Mouse (Mus musculus): ENCODE data around the gene Cyp2d9. TPM values are rescaled to one million over a fixed set of nuclear protein-coding genes. Genes with fewer than 3 reads are reported as not detected.

Cyp2d9 gene
- polyA plus RNA-seq, 1 experiment from 2014 or later = not detected

- no peak overlapping the region for H3K4me2 ChIP-seq (ENCODE audit: low read depth, low read length)
- no peaks in the 10 kb centered on the region for H3K27me3 ChIP-seq (replicated peaks; ENCODE audit: control insufficient read depth, insufficient read depth, low read length)
- no peaks in the 10 kb centered on the region for H3K36me3 ChIP-seq (ENCODE audit: control insufficient read depth, insufficient read depth, low read length)
- no peak overlapping the region for H3K4me3 ChIP-seq (ENCODE audit: low read depth, low read length)
- H3K4me1 ChIP-seq (ENCODE audit: control insufficient read depth, insufficient read depth, low read length) = no peaks in the 10 kb centered on the region
- H3K9me3 ChIP-seq (ENCODE audit: control insufficient read depth, low read length) = no peaks in the 10 kb centered on the region
- WGBS = 88% methylated on average over 3 of the region's 3 CpGs
- H3K9ac ChIP-seq (ENCODE audit: low read depth, low read length) = no peak overlapping the region
- no peak for ATAC-seq (ENCODE audit: low read depth)
- H3K27ac ChIP-seq (replicated peaks; ENCODE audit: low read depth, low read length) = no peak overlapping the region
- no peak for DNase-seq (ENCODE audit: low spot score)
Measured at GRCm38 (mm10) chr15:82404163-82404562, 29.1 kb upstream of the Cyp2d9 start.

- no peak within 1 kb of the TSS for H3K4me3 ChIP-seq (ENCODE audit: low read depth, low read length)
- no peak within 1 kb of the TSS for H3K9ac ChIP-seq (ENCODE audit: low read depth, low read length)
- no peaks in the 10 kb centered on the region for H3K27me3 ChIP-seq (replicated peaks; ENCODE audit: control insufficient read depth, insufficient read depth, low read length)
- ATAC-seq (ENCODE audit: low read depth) (no peak), DNase-seq (ENCODE audit: low spot score) (no peak)
- no peaks in the 10 kb centered on the region for H3K4me1 ChIP-seq (ENCODE audit: control insufficient read depth, insufficient read depth, low read length)
- no peaks in the 10 kb centered on the region for H3K36me3 ChIP-seq (ENCODE audit: control insufficient read depth, insufficient read depth, low read length)
- no peaks in the 10 kb centered on the region for H3K9me3 ChIP-seq (ENCODE audit: control insufficient read depth, low read length)
- H3K4me2 ChIP-seq (ENCODE audit: low read depth, low read length) = no peak within 1 kb of the TSS
- WGBS = 95% methylated on average over 6 of the region's 6 CpGs
- H3K27ac ChIP-seq (replicated peaks; ENCODE audit: low read depth, low read length) = no peak within 1 kb of the TSS
Measured at GRCm38 (mm10) chr15:82406981-82407380, 26.3 kb upstream of the Cyp2d9 start, which contains the start of gene Cyp2d10. Gene Cyp2d10, minus strand, starts transcription at chr15:82407195.

GRCm38 (mm10) chr15:82407536-82407935 lies 25.7 kb upstream of the Cyp2d9 start:
- WGBS = 76% methylated on average over 4 of the region's 4 CpGs
- H3K36me3 ChIP-seq (ENCODE audit: control insufficient read depth, insufficient read depth, low read length) = no peaks in the 10 kb centered on the region
- no peak overlapping the region for H3K27ac ChIP-seq (replicated peaks; ENCODE audit: low read depth, low read length)
- no peak overlapping the region for H3K9ac ChIP-seq (ENCODE audit: low read depth, low read length)
- no peaks in the 10 kb centered on the region for H3K27me3 ChIP-seq (replicated peaks; ENCODE audit: control insufficient read depth, insufficient read depth, low read length)
- no peaks in the 10 kb centered on the region for H3K9me3 ChIP-seq (ENCODE audit: control insufficient read depth, low read length)
- H3K4me2 ChIP-seq (ENCODE audit: low read depth, low read length) = no peak overlapping the region
- no peak for DNase-seq (ENCODE audit: low spot score)
- no peaks in the 10 kb centered on the region for H3K4me1 ChIP-seq (ENCODE audit: control insufficient read depth, insufficient read depth, low read length)
- no peak overlapping the region for H3K4me3 ChIP-seq (ENCODE audit: low read depth, low read length)
- no peak for ATAC-seq (ENCODE audit: low read depth)

GRCm38 (mm10) chr15:82416797-82417789 lies 16.1 kb upstream of the Cyp2d9 start:
- Histone ChIP-seq H3K4me3 (ENCODE audit: low read depth, low read length) (no peak overlapping the region), H3K9ac (ENCODE audit: low read depth, low read length) (no peak overlapping the region), H3K4me1 (ENCODE audit: control insufficient read depth, insufficient read depth, low read length) (no peaks in the 10 kb centered on the region), H3K27me3 (replicated peaks; ENCODE audit: control insufficient read depth, insufficient read depth, low read length) (no peaks in the 10 kb centered on the region), H3K9me3 (ENCODE audit: control insufficient read depth, low read length) (no peaks in the 10 kb centered on the region), H3K27ac (replicated peaks; ENCODE audit: low read depth, low read length) (no peak overlapping the region), H3K4me2 (ENCODE audit: low read depth, low read length) (peak overlapping the region; percentile 41), H3K36me3 (ENCODE audit: control insufficient read depth, insufficient read depth, low read length) (no peaks in the 10 kb centered on the region)
- 26% methylated on average over 14 of the region's 16 CpGs for WGBS
- ATAC-seq (ENCODE audit: low read depth) (peak; percentile 91), DNase-seq (ENCODE audit: low spot score) (peak; percentile 85)

GRCm38 (mm10) chr15:82418616-82419015 lies 14.6 kb upstream of the Cyp2d9 start:
- no peak overlapping the region for H3K4me3 ChIP-seq (ENCODE audit: low read depth, low read length)
- H3K4me2 ChIP-seq (ENCODE audit: low read depth, low read length) = no peak overlapping the region
- H3K36me3 ChIP-seq (ENCODE audit: control insufficient read depth, insufficient read depth, low read length) = no peaks in the 10 kb centered on the region
- no peaks in the 10 kb centered on the region for H3K4me1 ChIP-seq (ENCODE audit: control insufficient read depth, insufficient read depth, low read length)
- ATAC-seq (ENCODE audit: low read depth) (no peak), DNase-seq (ENCODE audit: low spot score) (peak; percentile 4)
- H3K27me3 ChIP-seq (replicated peaks; ENCODE audit: control insufficient read depth, insufficient read depth, low read length) = no peaks in the 10 kb centered on the region
- no peak overlapping the region for H3K9ac ChIP-seq (ENCODE audit: low read depth, low read length)
- WGBS = 55% methylated on average over 1 of the region's 1 CpGs
- no peak overlapping the region for H3K27ac ChIP-seq (replicated peaks; ENCODE audit: low read depth, low read length)
- H3K9me3 ChIP-seq (ENCODE audit: control insufficient read depth, low read length) = no peaks in the 10 kb centered on the region

- no peaks in the 10 kb centered on the region for H3K4me1 ChIP-seq (ENCODE audit: control insufficient read depth, insufficient read depth, low read length)
- no peak overlapping the region for H3K9ac ChIP-seq (ENCODE audit: low read depth, low read length)
- H3K4me2 ChIP-seq (ENCODE audit: low read depth, low read length) = no peak overlapping the region
- 71% methylated on average over 4 of the region's 4 CpGs for WGBS
- H3K9me3 ChIP-seq (ENCODE audit: control insufficient read depth, low read length) = peaks cover 3% of the 10 kb centered on the region; the same call in 1 of the 2 replicates
- no peak overlapping the region for H3K27ac ChIP-seq (replicated peaks; ENCODE audit: low read depth, low read length)
- no peaks in the 10 kb centered on the region for H3K36me3 ChIP-seq (ENCODE audit: control insufficient read depth, insufficient read depth, low read length)
- H3K27me3 ChIP-seq (replicated peaks; ENCODE audit: control insufficient read depth, insufficient read depth, low read length) = no peaks in the 10 kb centered on the region
- DNase-seq (ENCODE audit: low spot score) (no peak), ATAC-seq (ENCODE audit: low read depth) (no peak)
- no peak overlapping the region for H3K4me3 ChIP-seq (ENCODE audit: low read depth, low read length)
Measured at GRCm38 (mm10) chr15:82422935-82423334, 10.3 kb upstream of the Cyp2d9 start.

GRCm38 (mm10) chr15:82423471-82423870 lies 9.8 kb upstream of the Cyp2d9 start:
- no peak overlapping the region for H3K4me2 ChIP-seq (ENCODE audit: low read depth, low read length)
- H3K36me3 ChIP-seq (ENCODE audit: control insufficient read depth, insufficient read depth, low read length) = no peaks in the 10 kb centered on the region
- no peak overlapping the region for H3K9ac ChIP-seq (ENCODE audit: low read depth, low read length)
- H3K4me3 ChIP-seq (ENCODE audit: low read depth, low read length) = no peak overlapping the region
- WGBS = 78% methylated on average over 3 of the region's 3 CpGs
- H3K9me3 ChIP-seq (ENCODE audit: control insufficient read depth, low read length) = peaks cover 8% of the 10 kb centered on the region; the same call in 1 of the 2 replicates
- H3K4me1 ChIP-seq (ENCODE audit: control insufficient read depth, insufficient read depth, low read length) = no peaks in the 10 kb centered on the region
- H3K27ac ChIP-seq (replicated peaks; ENCODE audit: low read depth, low read length) = no peak overlapping the region
- no peaks in the 10 kb centered on the region for H3K27me3 ChIP-seq (replicated peaks; ENCODE audit: control insufficient read depth, insufficient read depth, low read length)
- ATAC-seq (ENCODE audit: low read depth) (no peak), DNase-seq (ENCODE audit: low spot score) (no peak)

GRCm38 (mm10) chr15:82433621-82434020 lies 384 bp downstream of the Cyp2d9 start:
- Histone ChIP-seq H3K4me3 (ENCODE audit: low read depth, low read length) (no peak overlapping the region), H3K27ac (replicated peaks; ENCODE audit: low read depth, low read length) (no peak overlapping the region), H3K9me3 (ENCODE audit: control insufficient read depth, low read length) (peaks cover 22% of the 10 kb centered on the region), H3K36me3 (ENCODE audit: control insufficient read depth, insufficient read depth, low read length) (no peaks in the 10 kb centered on the region), H3K27me3 (replicated peaks; ENCODE audit: control insufficient read depth, insufficient read depth, low read length) (no peaks in the 10 kb centered on the region), H3K9ac (ENCODE audit: low read depth, low read length) (no peak overlapping the region), H3K4me2 (ENCODE audit: low read depth, low read length) (no peak overlapping the region), H3K4me1 (ENCODE audit: control insufficient read depth, insufficient read depth, low read length) (no peaks in the 10 kb centered on the region)
- 94% methylated on average over 3 of the region's 3 CpGs for WGBS
- ATAC-seq (ENCODE audit: low read depth) (no peak), DNase-seq (ENCODE audit: low spot score) (no peak)
